Mouse (Mus musculus): ENCODE results near the gene Ccdc30.

Gene Ccdc30

GRCm38 (mm10) chr4:119417270-119417669 lies 1.9 kb upstream of the Ccdc30 start:
- no peak for DNase-seq (ENCODE audit: low read depth, low spot score)

GRCm38 (mm10) chr4:119412791-119413190 lies 2.5 kb downstream of the Ccdc30 start:
- DNase-seq (ENCODE audit: low read depth, low spot score): no peak

GRCm38 (mm10) chr4:119411877-119412650 lies 3.3 kb downstream of the Ccdc30 start:
- no peak for DNase-seq (ENCODE audit: low read depth, low spot score)

GRCm38 (mm10) chr4:119403431-119403830 lies 11.9 kb downstream of the Ccdc30 start:
- DNase-seq (ENCODE audit: low read depth, low spot score): no peak

- DNase-seq (ENCODE audit: low read depth, low spot score): no peak
Measured at GRCm38 (mm10) chr4:119400896-119401295, 14.4 kb downstream of the Ccdc30 start.

- no peak for DNase-seq (ENCODE audit: low read depth, low spot score)
Measured at GRCm38 (mm10) chr4:119398751-119399150, 16.6 kb downstream of the Ccdc30 start.

GRCm38 (mm10) chr4:119390369-119390768 lies 25.0 kb downstream of the Ccdc30 start:
- no peak for DNase-seq (ENCODE audit: low read depth, low spot score)

GRCm38 (mm10) chr4:119389184-119389583 lies 26.1 kb downstream of the Ccdc30 start:
- no peak for DNase-seq (ENCODE audit: low read depth, low spot score)

GRCm38 (mm10) chr4:119381471-119382190 lies 33.7 kb downstream of the Ccdc30 start:
- DNase-seq (ENCODE audit: low read depth, low spot score): no peak

- no peak for DNase-seq (ENCODE audit: low read depth, low spot score)
Measured at GRCm38 (mm10) chr4:119369460-119369859, 45.9 kb downstream of the Ccdc30 start.

GRCm38 (mm10) chr4:119366758-119367526 lies 48.4 kb downstream of the Ccdc30 start:
- peak; percentile 27 for DNase-seq (ENCODE audit: low read depth, low spot score)

- DNase-seq (ENCODE audit: low read depth, low spot score): no peak
Measured at GRCm38 (mm10) chr4:119362231-119362630, 53.1 kb downstream of the Ccdc30 start.

- no peak for DNase-seq (ENCODE audit: low read depth, low spot score)
Measured at GRCm38 (mm10) chr4:119359196-119359971, 55.9 kb downstream of the Ccdc30 start.

- DNase-seq (ENCODE audit: low read depth, low spot score): no peak
Measured at GRCm38 (mm10) chr4:119345508-119345907, 69.8 kb downstream of the Ccdc30 start.

GRCm38 (mm10) chr4:119338861-119339361 lies 76.4 kb downstream of the Ccdc30 start:
- DNase-seq (ENCODE audit: low read depth, low spot score): no peak

- no peak for DNase-seq (ENCODE audit: low read depth, low spot score)
Measured at GRCm38 (mm10) chr4:119338422-119338821, 76.9 kb downstream of the Ccdc30 start.

GRCm38 (mm10) chr4:119333487-119333886 lies 81.8 kb downstream of the Ccdc30 start:
- no peak for DNase-seq (ENCODE audit: low read depth, low spot score)

GRCm38 (mm10) chr4:119320896-119321550 lies 94.3 kb downstream of the Ccdc30 start:
- DNase-seq (ENCODE audit: low read depth, low spot score): no peak

GRCm38 (mm10) chr4:119320131-119320830 lies 95.0 kb downstream of the Ccdc30 start, which contains the start of gene Ppih:
Gene Ppih, minus strand, starts transcription at chr4:119320546.
- DNase-seq (ENCODE audit: low read depth, low spot score): peak; percentile 90

GRCm38 (mm10) chr4:119313756-119314155 lies 101.6 kb downstream of the Ccdc30 start:
- DNase-seq (ENCODE audit: low read depth, low spot score): no peak

All from skeletal muscle tissue, adult 2 months (tissue).